Mouse (Mus musculus) ES-E14 (cell line): Measurements from ENCODE around the gene Lsg1. TPM values are rescaled to one million over a fixed set of nuclear protein-coding genes. Genes with fewer than 3 reads are reported as not detected.

ENCODE experiments used
- DNase-seq: peaks from one replicate; pipeline ENCODE4 v3.0.0-alpha.2; 2013; ENCODE audit warnings: low read depth, low spot score
- H3K27ac ChIP-seq: 2 replicates; pipeline ENCODE4 v1.5.1; 2012; ENCODE audit warnings: low read depth, mild to moderate bottlenecking, low read length, moderate library complexity, mixed read lengths; ENCODE audit not compliant: poor library complexity, insufficient read depth, severe bottlenecking
- H3K36me3 ChIP-seq: 2 replicates; pipeline ENCODE4 v1.6.1; 2012; ENCODE audit warnings: mild to moderate bottlenecking, low read length, moderate library complexity, mixed read lengths; ENCODE audit not compliant: control insufficient read depth, poor library complexity, insufficient read depth, severe bottlenecking
- H3K4me1 ChIP-seq, 2 experiments: fragments of 150-350 bp in 1 of 2; sonication (generic) in 1 of 2; 2 replicates each; pipeline ENCODE4 v1.6.1; 2012; ENCODE audit warnings: low read length in 2 of 2, mild to moderate bottlenecking in 1 of 2, mixed read lengths in 1 of 2; ENCODE audit not compliant: control insufficient read depth in 2 of 2, insufficient read depth in 2 of 2, poor library complexity in 1 of 2
- H3K4me3 ChIP-seq, 2 experiments: fragments of 150-350 bp in 1 of 2; sonication (generic) in 1 of 2; 2 replicates each; pipeline ENCODE4 v1.5.1; 2012; ENCODE audit warnings: low read length in 2 of 2, low read depth in 1 of 2, mild to moderate bottlenecking in 1 of 2, mixed read lengths in 1 of 2; ENCODE audit not compliant: insufficient read depth in 1 of 2, poor library complexity in 1 of 2, severe bottlenecking in 1 of 2
- H3K9ac ChIP-seq: 2 replicates; pipeline ENCODE4 v1.6.1; 2012; ENCODE audit warnings: low read depth, mild to moderate bottlenecking, low read length, mixed read lengths; ENCODE audit not compliant: poor library complexity, insufficient read depth, severe bottlenecking
- H3K9me3 ChIP-seq: fragments of 150-350 bp; sonication (generic); 2 replicates; pipeline ENCODE4 v1.6.1; 2012; ENCODE audit warnings: low read depth, mild to moderate bottlenecking, low read length; ENCODE audit not compliant: control insufficient read depth, insufficient read depth
- CHD2 ChIP-seq: IDR thresholded peaks from 2 replicates; pipeline ENCODE4 v1.6.1; 2014; ENCODE audit warnings: mild to moderate bottlenecking, low read depth, low read length, inconsistent platforms
- HCFC1 ChIP-seq: IDR thresholded peaks from 2 replicates; pipeline ENCODE4 v1.6.1; 2012; ENCODE audit warnings: low read length, inconsistent platforms, borderline replicate concordance; ENCODE audit not compliant: insufficient read depth
- MAFK ChIP-seq: IDR thresholded peaks from 2 replicates; pipeline ENCODE4 v1.6.1; 2014; ENCODE audit warnings: mild to moderate bottlenecking, low read depth, low read length, inconsistent platforms; ENCODE audit not compliant: insufficient read depth
- ZC3H11A ChIP-seq: IDR thresholded peaks from 2 replicates; pipeline ENCODE4 v1.6.1; 2012; ENCODE audit warnings: low read depth, mild to moderate bottlenecking, inconsistent platforms, low read length, borderline replicate concordance
- ZNF384 ChIP-seq: IDR thresholded peaks from 2 replicates; pipeline ENCODE4 v1.6.1; 2012; ENCODE audit warnings: low read depth, low read length, inconsistent platforms
- in situ Hi-C, 2 experiments: fragments of 600-800 bp; cut with MboI; formaldehyde crosslinking; loops; one replicate each; pipeline ENCODE4 v1.15.1; 2025; ENCODE audit warnings: low sequenced_read_pairs in 2 of 2, inconsistent platforms in 1 of 2; ENCODE audit not compliant: unreplicated experiment in 2 of 2
- total RNA-seq: library from RNA; depleted of rRNA; stranded (reverse); fragments of 300-350 nt; gene quantifications from 2 replicates; pipeline ENCODE4 v1.2.3, GENCODE M21; 2012

Gene Lsg1
- total RNA-seq, 1 experiment, result 87.2 TPM

- H3K36me3 ChIP-seq, result peaks cover 13% of the 10 kb centered on the region
- peaks cover 12 to 31% of the 10 kb centered on the region in 2 experiments; a peak in 2 of 4 replicates for H3K4me1 ChIP-seq
- no peak overlapping the region for H3K27ac ChIP-seq
- TF ChIP-seq HCFC1, result no peak
- TF ChIP-seq ZC3H11A, result no peak
- TF ChIP-seq ZNF384, result peak; percentile 56; the same call in 1 of the 2 replicates
- TF ChIP-seq MAFK, result no peak
- no peak for TF ChIP-seq CHD2
- peak overlapping the region; percentile 4; the same call in 1 of the 2 replicates for H3K9ac ChIP-seq
- H3K4me3 ChIP-seq, result peak overlapping the region; percentile 10 to 17; a peak in 1 of 4 replicates
- in situ Hi-C loops, result no loop called here
- no peak for DNase-seq
- H3K9me3 ChIP-seq, result no peaks in the 10 kb centered on the region
Observed at GRCm38 (mm10) chr16:30602684-30603530, 15.5 kb upstream of the Lsg1 start.

GRCm38 (mm10) chr16:30601946-30602345 lies 14.6 kb upstream of the Lsg1 start:
- no peak for TF ChIP-seq ZNF384
- no peak for TF ChIP-seq CHD2
- no peak for TF ChIP-seq MAFK
- TF ChIP-seq ZC3H11A, result no peak
- no peak for TF ChIP-seq HCFC1
- in situ Hi-C loops, result no loop called here
- Histone ChIP-seq H3K9ac (peak overlapping the region; percentile 27; the same call in 1 of the 2 replicates), H3K4me3 (peak overlapping the region; percentile 17 to 80; a peak in 2 of 4 replicates), H3K36me3 (peaks cover 13% of the 10 kb centered on the region), H3K4me1 (peaks cover 13 to 35% of the 10 kb centered on the region in 2 experiments; a peak in 2 of 4 replicates), H3K27ac (no peak overlapping the region), H3K9me3 (no peaks in the 10 kb centered on the region)
- DNase-seq, result no peak

- peaks cover 13% of the 10 kb centered on the region for H3K36me3 ChIP-seq
- peak overlapping the region; percentile 66 to 80 for H3K4me3 ChIP-seq
- DNase-seq, result no peak
- no peaks in the 10 kb centered on the region for H3K9me3 ChIP-seq
- in situ Hi-C loops, result no loop called here
- TF ChIP-seq CHD2 (no peak), ZC3H11A (no peak), MAFK (no peak), HCFC1 (no peak), ZNF384 (no peak)
- peak overlapping the region; percentile 75 for H3K9ac ChIP-seq
- no peak overlapping the region; the same call in 1 of the 2 replicates for H3K27ac ChIP-seq
- peaks cover 15 to 36% of the 10 kb centered on the region in 2 experiments; a peak in 3 of 4 replicates for H3K4me1 ChIP-seq
Observed at GRCm38 (mm10) chr16:30601046-30601832, 13.8 kb upstream of the Lsg1 start.

GRCm38 (mm10) chr16:30600431-30601045 lies 13.1 kb upstream of the Lsg1 start:
- Histone ChIP-seq H3K9me3 (no peaks in the 10 kb centered on the region), H3K36me3 (peaks cover 13% of the 10 kb centered on the region), H3K4me3 (peak overlapping the region; percentile 66 to 80), H3K9ac (peak overlapping the region; percentile 75), H3K27ac (no peak overlapping the region), H3K4me1 (peaks cover 15 to 36% of the 10 kb centered on the region in 2 experiments; a peak in 3 of 4 replicates)
- no peak for TF ChIP-seq CHD2
- 0 out of 2 replicates have a peak, but pooled peaks have one; percentile 19 for TF ChIP-seq HCFC1
- TF ChIP-seq MAFK, result no peak
- in situ Hi-C loops, result no loop called here
- no peak for DNase-seq
